Mouse (Mus musculus): Measurements from ENCODE around the gene Gmeb2.

The Gmeb2 gene

DNA sequence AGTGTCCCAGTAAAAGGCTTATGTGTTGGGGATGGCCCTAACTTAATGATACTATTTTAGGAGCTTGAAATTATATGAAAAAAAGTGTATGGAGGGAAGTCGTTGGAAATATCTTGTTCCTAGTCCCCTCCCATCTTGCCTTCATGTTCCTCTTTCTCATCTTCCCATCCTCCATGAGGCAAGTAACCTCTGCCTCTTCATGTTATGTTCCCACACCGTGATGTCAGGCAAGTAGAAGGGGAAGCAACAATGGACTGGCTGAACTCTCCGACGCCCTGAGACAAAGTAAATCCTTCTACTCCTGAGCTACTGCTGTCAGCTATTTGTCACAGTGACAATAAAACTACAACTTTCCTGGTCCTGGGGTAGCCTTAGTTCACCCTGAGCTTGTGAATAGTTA, 13.2 kb downstream of the Gmeb2 start:
- no peak for DNase-seq (ENCODE audit: low spot score)

DNA sequence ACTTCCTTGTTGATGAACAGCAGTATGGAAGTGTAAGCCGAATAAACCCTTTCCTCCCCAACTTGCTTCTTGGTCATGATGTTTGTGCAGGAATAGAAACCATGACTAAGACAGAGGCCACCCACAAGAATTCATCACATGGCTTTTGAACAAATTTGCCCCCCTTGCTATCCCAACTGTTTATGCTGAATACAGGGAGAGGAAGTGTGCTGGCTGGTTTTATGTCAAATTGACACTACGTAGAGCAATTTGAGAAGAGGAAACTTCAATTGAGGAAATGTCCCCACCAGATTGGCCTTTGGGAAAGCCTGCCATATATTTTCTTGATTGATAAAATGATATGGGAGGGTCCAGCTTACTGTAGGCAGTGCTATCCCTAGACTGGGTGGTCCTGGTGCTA, 14.0 kb downstream of the Gmeb2 start:
- no peak for DNase-seq (ENCODE audit: low spot score)

DNA sequence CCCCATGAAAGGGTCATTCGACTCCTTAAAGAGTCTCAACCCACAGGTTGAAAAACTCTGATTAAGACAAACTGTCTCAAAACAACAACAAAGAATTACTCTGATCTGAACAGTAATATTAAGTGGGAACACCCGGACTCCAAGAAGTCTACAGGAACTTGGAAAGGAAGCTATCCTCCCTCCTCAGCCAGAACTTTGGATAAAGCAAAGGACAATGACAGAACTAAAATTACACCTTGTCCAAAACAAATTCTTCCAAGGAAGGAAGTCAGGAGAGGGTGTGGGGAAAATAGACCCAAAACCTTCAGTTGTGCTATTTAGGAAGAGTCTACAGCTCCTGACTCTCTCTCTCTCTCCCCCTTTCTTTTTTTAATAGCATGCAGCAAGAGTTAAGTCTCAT, 15.7 kb downstream of the Gmeb2 start:
- DNase-seq (ENCODE audit: low spot score): no peak

DNA sequence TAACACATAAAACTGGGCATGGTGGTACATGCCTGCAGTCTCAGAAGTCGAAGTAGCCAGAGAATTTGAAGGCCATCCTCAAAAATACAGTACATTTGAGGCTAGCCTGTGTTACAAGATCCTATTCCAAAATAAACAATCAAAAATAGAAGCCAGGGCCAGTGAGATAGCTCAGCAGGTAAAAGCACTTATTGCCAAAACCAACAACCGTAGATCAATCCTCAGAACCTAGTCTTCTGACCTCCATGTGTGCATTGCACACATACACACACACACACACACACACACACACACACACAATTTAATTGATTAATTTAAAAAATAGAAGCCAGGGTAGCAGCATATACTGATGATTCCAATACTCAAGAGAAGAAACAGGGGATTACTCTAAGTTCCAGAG, 21.0 kb downstream of the Gmeb2 start:
- DNase-seq (ENCODE audit: low spot score): no peak

DNA sequence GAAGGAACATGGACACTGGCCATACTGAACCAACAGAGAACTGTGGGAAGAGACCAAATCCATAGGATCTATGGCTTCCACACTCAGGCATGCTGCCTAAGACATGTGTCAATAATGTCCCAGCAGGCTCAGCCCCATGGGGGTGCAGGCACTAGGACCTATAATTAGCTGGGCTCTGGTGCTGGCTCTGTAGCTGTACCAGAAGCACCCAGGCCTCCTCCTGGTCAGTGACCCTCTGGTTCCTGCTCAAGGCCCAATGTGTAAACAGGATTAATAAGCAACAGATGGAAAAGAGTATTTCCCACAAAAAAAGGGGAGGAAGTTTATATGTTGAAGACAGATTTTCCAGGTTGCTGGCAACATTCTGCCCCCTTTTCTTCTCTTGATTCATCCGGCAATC, 34.6 kb downstream of the Gmeb2 start:
- no peak for DNase-seq (ENCODE audit: low spot score)

DNA sequence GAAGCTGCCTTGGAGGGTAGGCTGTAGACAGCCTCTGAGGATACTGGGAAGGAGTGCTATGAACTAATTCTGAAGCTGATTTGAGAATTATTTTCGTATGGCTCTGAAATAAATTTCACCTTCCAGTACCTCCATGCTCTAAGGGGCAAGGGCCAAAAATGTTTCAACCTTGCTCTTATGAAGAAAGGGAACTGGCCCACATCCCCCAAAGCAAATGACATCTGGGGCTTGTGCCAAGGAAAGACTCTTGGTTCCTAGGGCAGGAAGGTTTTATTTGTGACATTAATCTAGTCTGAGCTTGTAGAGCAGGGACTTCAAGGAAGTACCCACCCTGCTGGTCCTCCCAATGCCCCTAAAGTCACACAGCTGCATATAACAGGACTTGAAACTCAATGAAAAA, 36.0 kb downstream of the Gmeb2 start:
- no peak for DNase-seq (ENCODE audit: low spot score)

DNA sequence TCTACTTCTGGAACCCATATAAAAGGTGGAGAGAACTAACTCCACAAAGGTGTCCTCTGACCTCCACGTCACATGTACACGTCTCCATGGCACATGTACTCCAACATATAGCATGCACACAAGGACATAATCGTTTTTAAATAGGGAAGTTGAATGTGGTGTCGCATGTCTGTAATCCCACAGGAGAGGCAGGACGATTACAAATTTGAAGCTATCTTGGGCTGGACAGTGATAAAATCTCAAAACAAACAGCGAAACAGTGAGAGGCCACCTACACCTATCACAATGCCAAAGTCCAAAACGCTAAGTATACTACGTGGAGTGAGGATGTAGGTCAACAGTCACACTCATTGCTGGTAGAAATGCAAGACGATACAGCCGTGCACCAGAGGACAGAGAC, 38.6 kb downstream of the Gmeb2 start:
- DNase-seq (ENCODE audit: low spot score): no peak

DNA sequence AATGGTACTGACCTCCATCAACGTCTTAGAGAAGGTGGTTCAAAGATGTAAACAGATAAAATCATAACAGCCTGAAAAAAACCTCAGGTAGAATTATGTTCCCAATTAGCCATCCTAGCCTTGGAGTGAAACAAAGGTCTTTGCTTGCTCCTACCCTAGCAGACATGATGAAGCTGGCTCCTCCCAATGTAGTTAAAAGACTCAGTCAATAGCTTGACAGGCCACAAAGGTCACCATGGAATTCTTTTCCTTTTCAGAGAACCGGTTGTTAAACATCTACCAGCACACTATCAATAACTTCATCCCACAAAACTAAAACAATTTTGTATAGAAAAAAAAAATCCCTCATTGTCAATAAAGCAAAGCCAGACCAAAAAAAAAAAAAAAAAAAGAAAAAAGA, 42.8 kb downstream of the Gmeb2 start:
- no peak for DNase-seq (ENCODE audit: low spot score)

DNA sequence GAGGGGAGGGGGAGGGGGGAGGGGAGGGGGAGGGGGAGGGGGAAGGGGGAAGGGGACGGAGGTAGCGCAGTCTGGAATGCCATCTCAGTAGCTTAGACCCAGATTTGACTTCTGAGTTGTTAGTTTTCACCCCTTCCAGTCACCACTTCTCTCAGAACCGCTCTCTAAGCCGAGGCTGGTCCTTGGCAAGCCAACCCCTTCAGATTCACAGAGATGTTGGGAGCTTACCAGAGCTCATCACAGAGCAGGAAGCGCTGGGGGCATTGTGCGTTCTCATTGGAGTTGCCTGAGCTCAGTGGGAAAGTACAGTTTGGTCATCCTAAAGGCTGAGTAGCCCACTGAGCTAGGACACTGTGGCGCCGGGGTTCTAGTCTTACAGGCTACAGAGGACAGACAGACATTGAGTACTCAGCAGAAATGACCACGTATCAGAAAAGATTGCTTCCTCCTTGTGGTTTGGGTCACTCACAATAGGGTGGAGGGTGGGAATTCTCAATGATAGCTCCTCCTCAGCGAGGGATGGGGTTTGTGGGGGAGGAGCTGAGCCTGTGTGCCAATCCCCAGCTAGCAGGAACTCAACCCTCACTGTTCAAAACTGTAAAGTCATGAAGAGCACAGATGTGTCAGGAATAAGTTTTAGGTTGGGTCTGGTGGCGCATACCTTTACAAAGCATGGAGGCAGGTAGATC, 44.0 kb downstream of the Gmeb2 start:
- no peak for DNase-seq (ENCODE audit: low spot score)

DNA sequence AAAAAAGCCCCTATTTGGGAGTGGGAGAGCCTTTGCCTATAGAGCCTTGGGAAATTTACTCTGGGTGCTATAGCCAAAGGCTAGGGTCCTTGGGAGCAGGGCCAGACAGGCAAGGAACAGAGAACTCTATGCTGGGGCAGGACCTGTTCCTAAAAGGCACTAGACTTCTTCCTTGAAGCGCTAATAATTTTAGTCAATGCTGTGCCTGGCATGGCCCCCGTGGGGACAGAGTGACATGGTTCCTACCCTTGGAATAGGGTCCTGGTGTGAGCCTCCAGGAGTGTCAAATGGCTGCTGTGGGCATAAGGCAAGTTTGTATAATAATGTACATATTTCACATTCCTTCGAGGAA, 45.5 kb downstream of the Gmeb2 start:
- DNase-seq (ENCODE audit: low spot score): no peak

DNA sequence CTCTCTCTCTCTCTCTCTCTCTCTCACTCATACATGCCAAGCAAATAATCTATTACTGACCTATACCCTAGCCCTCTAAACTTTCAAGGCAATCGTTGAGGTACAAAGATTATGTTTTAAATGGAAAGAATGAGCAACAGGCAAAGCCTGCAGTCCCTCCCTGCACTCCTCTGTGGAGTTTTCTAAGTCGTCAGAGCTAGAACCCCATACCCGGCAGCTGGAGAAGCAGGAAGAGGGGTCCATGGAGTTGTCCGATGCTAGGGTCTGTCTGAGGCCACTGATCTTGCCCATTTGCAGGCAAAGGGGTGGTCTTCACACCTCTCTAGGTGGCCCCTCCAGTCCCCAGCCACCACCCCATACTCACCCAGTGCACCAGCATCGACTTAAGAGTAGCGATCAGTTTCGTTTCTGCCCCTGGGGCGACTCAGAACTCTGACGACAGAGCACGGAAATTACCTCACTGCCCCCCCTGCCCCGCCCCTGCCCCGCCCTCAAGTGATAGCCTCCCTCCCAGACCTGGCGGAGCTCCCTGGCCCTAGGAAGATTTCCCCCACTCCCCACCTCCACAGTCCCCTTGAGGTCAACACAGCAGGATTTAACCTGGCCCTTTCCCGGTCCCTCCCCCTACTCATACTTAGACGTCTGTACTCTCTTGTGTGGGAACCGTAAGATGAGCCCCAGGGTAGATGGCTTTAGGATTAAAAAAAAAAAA, 46.1 kb downstream of the Gmeb2 start, which contains the start of gene Helz2:
TSS of gene Helz2 (minus strand) at position 426 of the 712 bp plus-strand sequence.
- no peak for DNase-seq (ENCODE audit: low spot score)

DNA sequence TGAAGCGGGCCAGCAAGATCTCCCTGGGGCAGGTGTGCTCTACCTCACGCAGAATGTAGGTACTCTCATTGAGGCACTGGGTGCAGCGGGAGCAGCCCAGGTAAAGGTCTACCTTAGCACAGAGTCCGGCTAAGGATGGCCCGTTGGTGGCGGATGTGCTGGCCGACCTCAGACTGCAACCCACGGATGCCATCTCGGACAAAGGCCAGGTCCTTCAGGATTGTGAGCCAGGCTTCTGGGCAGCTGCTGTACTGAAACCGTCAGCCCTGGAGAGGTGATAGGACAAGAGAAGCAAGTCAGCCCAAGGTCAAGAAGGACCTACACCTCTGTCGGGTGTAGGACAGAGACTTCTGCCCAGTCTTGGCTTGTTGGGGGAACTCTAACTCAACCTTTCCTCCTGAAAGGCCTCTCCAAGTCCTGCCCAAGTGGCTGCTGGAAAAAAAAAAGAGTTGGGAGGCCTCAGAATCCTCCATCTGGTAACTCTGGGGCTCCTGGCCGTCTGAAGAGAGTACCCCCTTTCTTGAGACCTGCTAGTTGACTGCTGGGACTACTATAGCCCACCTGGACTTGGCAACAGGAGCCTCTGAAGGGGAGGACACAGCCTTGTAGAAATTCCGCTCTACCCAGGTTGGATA, 46.9 kb downstream of the Gmeb2 start:
- no peak for DNase-seq (ENCODE audit: low spot score)

DNA sequence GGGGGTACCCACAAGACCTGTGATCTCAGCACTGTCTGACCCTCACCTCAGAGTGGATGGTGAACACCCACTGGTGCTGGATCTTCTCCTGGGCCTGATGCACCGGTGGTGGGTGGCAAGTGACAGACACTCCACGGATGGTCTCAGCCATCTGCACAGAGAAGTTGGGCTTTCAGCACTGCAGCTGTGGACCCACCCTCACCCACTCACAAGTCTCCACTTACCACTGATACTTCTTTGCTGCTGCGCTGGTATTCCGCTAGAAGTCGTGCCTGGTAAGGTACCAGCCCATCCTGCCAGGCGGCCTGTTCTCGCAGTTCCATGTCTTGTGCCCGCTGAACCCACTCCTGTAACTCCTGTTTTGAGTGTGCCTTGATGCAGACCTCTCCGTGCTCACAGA, 48.6 kb downstream of the Gmeb2 start:
- no peak for DNase-seq (ENCODE audit: low spot score)

DNA sequence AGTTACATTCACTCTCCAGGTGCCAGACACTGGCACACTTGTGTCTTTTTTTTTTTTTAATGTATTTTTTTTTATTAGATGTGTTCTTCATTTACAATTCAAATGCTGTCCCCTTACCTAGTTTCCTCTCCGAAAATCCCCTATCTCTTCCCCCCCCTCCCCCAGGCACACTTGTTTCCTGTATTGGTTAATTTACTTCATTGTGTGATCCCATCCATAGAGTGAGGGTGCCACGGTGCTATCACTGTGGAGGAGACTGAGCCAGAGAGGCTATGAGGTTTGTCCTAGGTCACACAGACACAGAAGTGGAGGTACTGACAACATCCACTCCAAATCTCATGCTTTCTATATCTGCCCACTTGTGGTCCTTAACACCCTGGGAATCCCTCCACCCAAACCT, 49.0 kb downstream of the Gmeb2 start:
- no peak for DNase-seq (ENCODE audit: low spot score)

DNA sequence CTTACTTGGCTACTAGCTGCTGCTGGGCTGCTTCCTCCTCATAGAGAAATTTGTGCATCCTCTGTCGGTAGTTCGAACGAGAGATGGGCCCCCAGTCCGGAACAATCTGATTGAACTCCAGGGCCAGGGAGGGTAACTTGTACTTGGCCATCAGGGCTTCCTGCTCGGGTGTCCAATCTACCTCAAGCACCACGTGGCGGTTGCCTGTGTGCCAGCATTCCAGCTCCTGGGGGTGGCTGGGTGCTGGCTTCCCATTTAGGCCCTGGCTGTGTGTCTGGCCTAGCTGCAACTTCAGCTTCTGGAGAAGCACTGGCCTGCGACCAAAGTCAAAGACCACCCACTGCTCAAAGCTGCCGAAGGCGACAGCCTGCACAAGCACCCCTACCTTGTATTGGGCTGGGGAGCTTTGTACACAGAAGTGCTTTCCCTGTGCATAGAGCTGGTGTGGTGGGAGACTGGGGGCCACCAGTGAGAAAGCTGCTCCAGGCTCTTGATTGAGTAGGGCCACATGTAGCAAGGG, 49.7 kb downstream of the Gmeb2 start:
- DNase-seq (ENCODE audit: low spot score): no peak

DNA sequence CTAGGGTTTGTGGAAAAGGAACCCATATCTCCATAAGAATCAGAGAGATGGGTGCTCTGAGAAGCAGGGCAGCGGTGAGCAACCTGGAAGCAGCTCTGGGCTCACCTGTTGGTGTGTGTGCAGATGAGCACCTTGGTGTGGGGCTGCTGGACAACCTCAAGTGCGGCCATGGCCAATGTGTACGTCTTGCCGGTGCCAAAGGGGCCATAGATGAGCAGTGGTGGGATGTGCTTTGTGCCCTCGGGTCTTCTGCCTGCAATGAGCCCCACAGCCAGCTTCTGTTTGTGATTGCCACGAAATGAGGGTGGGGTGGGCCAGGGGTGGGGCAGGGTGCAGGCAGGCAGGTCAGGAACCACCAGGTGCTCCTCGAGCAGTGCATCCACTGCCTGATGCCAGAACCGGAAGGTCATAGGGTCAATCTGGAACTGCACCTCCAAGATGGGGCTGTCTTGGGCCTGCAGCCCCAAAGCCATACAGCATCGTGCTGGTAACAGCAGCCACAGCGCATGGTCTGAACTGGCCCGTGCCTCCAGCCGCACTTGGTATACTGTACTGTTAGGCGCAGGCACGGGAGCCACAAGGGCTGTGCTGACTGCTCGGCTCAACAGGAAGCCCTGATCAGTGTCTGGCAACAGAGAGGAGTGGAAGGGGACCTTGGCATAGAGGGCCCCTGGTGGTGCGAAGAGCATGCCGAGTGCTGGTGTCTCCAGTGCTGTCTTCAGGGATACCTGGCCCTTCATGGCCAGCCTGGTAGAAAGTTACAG, 50.4 kb downstream of the Gmeb2 start:
- DNase-seq (ENCODE audit: low spot score): no peak

DNA sequence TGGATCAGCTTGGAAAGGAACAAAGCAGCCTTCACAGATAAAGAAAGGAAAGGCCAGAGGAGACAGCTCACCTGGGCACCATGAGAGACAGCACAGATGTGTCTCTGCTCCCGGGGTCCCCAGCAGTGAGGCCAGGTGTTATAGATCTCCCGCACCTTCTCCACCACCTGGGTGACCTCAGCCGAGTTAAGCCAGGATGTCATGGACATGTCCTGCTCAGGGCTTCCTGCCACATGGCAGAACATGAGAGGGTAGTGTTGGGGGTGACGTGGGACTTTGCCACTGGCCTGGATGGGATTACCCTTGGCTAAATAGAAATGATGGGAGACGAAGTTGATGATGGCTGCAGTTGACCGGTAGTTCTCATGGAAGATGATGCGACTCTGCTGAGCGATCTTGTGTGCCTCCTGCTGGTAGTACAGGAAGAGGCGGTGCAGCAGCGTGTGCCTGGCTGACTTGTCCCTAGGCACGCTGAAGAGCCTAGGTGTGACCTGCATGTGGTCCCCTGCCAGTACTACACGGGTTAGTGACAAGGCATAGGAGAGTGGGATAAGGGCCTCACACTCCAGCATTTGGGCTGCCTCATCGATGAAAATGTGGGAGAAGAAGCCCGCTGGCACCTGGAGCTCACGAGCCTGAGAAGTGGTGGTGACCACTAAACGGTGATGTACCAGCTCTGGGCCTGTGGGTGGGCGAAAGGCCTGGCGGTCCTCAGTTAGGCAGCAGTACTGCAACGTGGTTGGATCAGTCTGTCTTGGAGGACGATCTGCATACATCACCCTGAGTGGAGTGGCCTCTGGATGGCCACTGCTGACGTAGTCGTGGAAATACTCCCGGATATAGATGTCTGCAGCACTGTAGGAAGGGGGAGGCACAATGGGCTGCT, 51.9 kb downstream of the Gmeb2 start:
- no peak for DNase-seq (ENCODE audit: low spot score)

DNA sequence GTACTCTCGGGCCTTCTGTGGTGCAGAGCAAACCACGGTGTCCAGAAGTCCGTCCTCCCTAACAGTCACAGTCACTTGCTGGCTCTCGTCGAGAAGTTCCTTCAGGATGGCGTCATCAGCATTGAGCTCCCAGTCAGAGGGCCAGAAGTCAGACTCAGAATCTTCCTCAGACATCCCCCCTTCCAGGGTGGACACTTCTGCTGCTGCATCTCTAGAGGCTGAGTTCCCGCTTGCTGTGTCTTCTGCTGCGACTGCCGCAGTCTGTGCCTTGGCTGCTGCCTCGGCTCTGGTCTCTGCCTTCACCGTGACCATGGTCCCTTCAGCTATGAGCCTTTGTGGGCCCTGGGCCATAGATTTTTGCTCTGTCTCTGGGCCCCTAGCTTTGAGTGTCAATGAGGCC, 53.2 kb downstream of the Gmeb2 start:
- no peak for DNase-seq (ENCODE audit: low spot score)

DNA sequence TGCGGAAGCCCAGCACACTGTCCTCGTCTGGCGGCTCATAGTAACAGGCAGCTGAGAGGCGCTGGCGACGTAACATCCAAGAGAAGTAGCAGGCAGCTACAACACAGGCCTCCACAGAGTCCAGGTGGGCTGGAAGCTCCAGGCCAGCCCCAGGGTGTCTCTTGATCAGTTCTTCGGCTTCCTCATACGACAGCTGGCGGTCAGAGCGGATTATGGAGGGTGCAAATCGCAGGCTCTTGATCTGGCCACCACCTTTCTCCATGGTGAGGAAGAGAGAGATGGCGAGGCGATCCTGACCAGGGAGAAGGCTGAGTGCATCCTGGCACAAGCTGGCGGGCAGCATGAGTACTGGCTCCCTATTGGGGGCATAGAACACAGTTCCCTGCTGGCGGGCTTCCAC, 54.4 kb downstream of the Gmeb2 start:
- DNase-seq (ENCODE audit: low spot score): no peak

DNA sequence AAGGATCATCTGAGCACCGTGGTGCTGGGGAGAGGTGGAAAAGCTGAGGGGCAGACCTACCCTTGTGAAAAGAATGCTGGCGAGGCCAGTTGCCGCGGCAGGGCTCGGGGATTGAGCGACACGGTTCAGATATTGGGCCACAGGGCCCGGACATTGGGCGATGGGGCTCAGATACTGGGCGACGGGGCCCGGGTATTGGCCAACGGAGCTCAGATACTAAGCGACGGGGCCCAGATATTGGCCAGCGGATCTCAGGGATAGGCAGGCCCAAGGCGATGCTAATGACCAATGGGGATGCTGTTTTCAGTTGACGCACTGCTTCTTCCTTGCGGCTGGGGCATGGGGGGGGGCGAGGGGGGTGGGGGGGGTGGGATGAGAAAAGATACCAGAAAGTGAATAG, 56.7 kb downstream of the Gmeb2 start:
- DNase-seq (ENCODE audit: low spot score): no peak

DNA sequence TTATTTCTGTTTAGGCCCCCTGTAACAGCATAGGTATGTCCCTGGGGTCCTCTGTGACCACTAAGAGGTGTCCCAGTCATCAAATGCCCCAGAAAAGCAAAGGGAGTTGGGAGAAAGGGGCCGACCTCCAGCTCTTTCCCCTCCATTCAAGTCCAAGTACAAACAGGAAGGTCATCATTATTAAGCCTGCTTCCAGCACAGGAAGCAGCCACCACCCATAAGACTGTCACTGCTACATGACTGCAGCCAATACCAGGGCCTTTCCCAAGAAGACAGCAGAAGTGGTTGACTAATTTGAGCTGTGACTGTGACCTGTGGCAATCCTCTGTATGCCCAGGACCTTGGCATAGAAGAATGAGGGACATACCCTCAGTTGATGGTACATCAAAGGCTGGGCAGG, 59.5 kb downstream of the Gmeb2 start:
- DNase-seq (ENCODE audit: low spot score): no peak

DNA sequence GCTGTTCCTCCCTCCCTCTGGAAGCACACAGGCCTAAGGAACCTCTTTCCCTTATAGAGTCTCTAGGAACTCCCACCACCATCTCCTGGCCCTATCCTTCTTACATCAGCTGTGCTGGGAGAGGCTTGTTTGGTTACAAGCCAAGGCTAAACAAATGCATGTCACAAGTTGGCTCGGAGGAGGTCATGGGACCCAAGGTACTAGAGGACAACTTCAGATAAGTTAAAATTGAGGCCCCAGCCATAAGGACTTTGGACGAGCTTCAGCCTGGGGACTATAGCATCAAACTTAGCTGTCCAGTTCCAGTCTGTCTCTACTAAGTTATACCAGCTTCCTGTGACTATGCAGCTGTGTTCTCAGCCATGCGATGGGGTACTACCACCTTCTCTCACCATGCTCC, 60.7 kb downstream of the Gmeb2 start:
- no peak for DNase-seq (ENCODE audit: low spot score)

All from retina, embryonic 14.5 days (tissue).